Mouse (Mus musculus) lung, embryonic 16.5 days (tissue): Measurements from ENCODE around the gene Naip5. TPM values are rescaled to one million over a fixed set of nuclear protein-coding genes. Genes with fewer than 3 reads are reported as not detected.

Experiments
- polyA plus RNA-seq: library from polyadenylated mRNA; unstranded; fragments of >200 nt; fragmentation: Nextera tagmentation; extraction: Ambion mirVana; gene quantifications from 2 replicates; pipeline ENCODE4 v1.2.1, GENCODE M21; 2015

The Naip5 gene
- polyA plus RNA-seq, 1 experiment from 2014 or later = 0.31 TPM

Other genes with a start within 250 kb of the Naip5 start
- gene Mccc2, start 230.7 kb downstream of the Naip5 start, polyA plus RNA-seq = 43.9 and 44.3 TPM in 2 replicates
- gene Bdp1, start 142.3 kb downstream of the Naip5 start, polyA plus RNA-seq = 22.5 and 23.7 TPM in 2 replicates
- gene Serf1, start 138.3 kb downstream of the Naip5 start, polyA plus RNA-seq = 108 and 131 TPM in 2 replicates
- gene Smn1, start 121.5 kb downstream of the Naip5 start, polyA plus RNA-seq = 37.7 and 43.5 TPM in 2 replicates
- gene Naip2, start 44.2 kb downstream of the Naip5 start, polyA plus RNA-seq = 0.52 and 0.54 TPM in 2 replicates
- gene Naip6, start 71.4 kb upstream of the Naip5 start, polyA plus RNA-seq = 0.26 and 0.43 TPM in 2 replicates
- gene Naip1, start 206.5 kb upstream of the Naip5 start, polyA plus RNA-seq = not detected in 2 replicates
- gene Gtf2h2, start 246.3 kb upstream of the Naip5 start, polyA plus RNA-seq = 68.5 and 73.5 TPM in 2 replicates